Mouse (Mus musculus) stomach, postnatal 0 days (tissue): ENCODE measurements around the gene Mycbp2. TPM values are rescaled to one million over a fixed set of nuclear protein-coding genes. Genes with fewer than 3 reads are reported as not detected.

Source experiments
- ATAC-seq: fragments of 200-750 bp; cut with Nextera tagmentation; 2 replicates; pipeline ENCODE4 v1.8.0; 2017; ENCODE audit not compliant: low FRiP score, low TSS enrichment
- DNase-seq: peaks from one replicate; pipeline ENCODE4 v3.0.0-alpha.2; 2016; ENCODE audit warnings: low spot score
- H3K27ac ChIP-seq: fragments of 300-500 bp; sonication (generic); replicated peaks from 2 replicates; pipeline ENCODE4 v1.5.1; 2014; ENCODE audit warnings: mild to moderate bottlenecking, control low read depth
- H3K27me3 ChIP-seq: fragments of 300-500 bp; sonication (generic); 2 replicates; pipeline ENCODE4 v1.6.1; 2014; ENCODE audit warnings: low read length; ENCODE audit not compliant: control insufficient read depth, insufficient read depth
- H3K36me3 ChIP-seq: fragments of 300-500 bp; sonication (generic); 2 replicates; pipeline ENCODE4 v1.6.1; 2014; ENCODE audit warnings: low read length, mixed read lengths; ENCODE audit not compliant: control insufficient read depth, insufficient read depth
- H3K4me1 ChIP-seq: fragments of 300-500 bp; sonication (generic); replicated peaks from 2 replicates; pipeline ENCODE4 v1.6.1; 2014; ENCODE audit warnings: antibody characterized with exemption; ENCODE audit not compliant: control insufficient read depth, insufficient read depth
- H3K4me2 ChIP-seq: fragments of 300-500 bp; sonication (generic); replicated peaks from 2 replicates; pipeline ENCODE4 v1.6.1; 2014; ENCODE audit warnings: low read depth, mild to moderate bottlenecking, control low read depth, moderate library complexity
- H3K4me3 ChIP-seq: fragments of 300-500 bp; sonication (generic); 2 replicates; pipeline ENCODE4 v1.5.1; 2014; ENCODE audit warnings: low read depth, low read length, control low read depth
- H3K9ac ChIP-seq: fragments of 300-500 bp; sonication (generic); 2 replicates; pipeline ENCODE4 v1.6.1; 2014; ENCODE audit warnings: mild to moderate bottlenecking, low read length, control low read depth, mixed read lengths
- H3K9me3 ChIP-seq: fragments of 300-500 bp; sonication (generic); 2 replicates; pipeline ENCODE4 v1.6.1; 2016; ENCODE audit warnings: low read length; ENCODE audit not compliant: control insufficient read depth
- CTCF ChIP-seq: IDR thresholded peaks from 2 replicates; pipeline ENCODE4 v1.5.1; 2016; ENCODE audit warnings: antibody characterized with exemption, low read depth, mild to moderate bottlenecking, moderate library complexity
- EP300 ChIP-seq: optimal IDR thresholded peaks from 2 replicates; pipeline ENCODE3; 2016; ENCODE audit warnings: antibody characterized with exemption
- WGBS: fragments of 180-500 bp; shearing (Covaris S2); extraction: QIAGEN DNeasy Blood & Tissue Kit; methylation state at CpG from one replicate; pipeline ENCODE4 v1.1.7; 2014; 5-methylcytosine and 5-hydroxymethylcytosine counted together
- polyA plus RNA-seq: library from polyadenylated mRNA; unstranded; fragments of >200 nt; fragmentation: Nextera tagmentation; extraction: Ambion mirVana; gene quantifications from 2 replicates; pipeline ENCODE4 v1.2.1, GENCODE M21; 2015

Mycbp2 gene
- polyA plus RNA-seq, 1 experiment from 2014 or later, result 21.3 TPM

DNA sequence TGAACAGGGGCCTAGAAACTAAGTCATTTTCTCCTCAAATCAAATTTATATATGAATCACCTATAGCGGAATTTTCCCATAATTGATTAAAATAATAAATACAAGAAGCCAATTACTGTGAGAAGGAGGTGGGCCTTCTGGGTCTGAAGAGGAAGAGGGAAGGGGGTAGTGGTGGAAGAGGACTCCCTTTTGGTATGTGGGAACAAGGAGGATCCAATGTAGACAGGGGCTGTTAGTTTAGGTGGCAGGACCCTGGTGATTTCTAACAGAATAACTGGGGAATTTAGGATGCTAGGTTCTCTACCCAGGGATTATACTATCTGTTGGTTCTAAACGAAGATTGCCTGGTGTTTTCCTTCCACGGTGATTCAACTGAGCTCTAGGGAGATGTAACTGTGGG, 130.3 kb downstream of the Mycbp2 start:
- Histone ChIP-seq H3K4me1 (no peaks in the 10 kb centered on the region), H3K9me3 (no peaks in the 10 kb centered on the region), H3K27ac (no peak overlapping the region), H3K27me3 (no peaks in the 10 kb centered on the region), H3K4me2 (no peak overlapping the region), H3K4me3 (no peak overlapping the region), H3K9ac (no peak overlapping the region), H3K36me3 (peaks cover 17% of the 10 kb centered on the region; the same call in 1 of the 2 replicates)
- WGBS, result 92% methylated on average over 3 of the region's 3 CpGs
- DNase-seq (no peak), ATAC-seq (no peak)
- no peak for TF ChIP-seq CTCF
- no peak for TF ChIP-seq EP300

DNA sequence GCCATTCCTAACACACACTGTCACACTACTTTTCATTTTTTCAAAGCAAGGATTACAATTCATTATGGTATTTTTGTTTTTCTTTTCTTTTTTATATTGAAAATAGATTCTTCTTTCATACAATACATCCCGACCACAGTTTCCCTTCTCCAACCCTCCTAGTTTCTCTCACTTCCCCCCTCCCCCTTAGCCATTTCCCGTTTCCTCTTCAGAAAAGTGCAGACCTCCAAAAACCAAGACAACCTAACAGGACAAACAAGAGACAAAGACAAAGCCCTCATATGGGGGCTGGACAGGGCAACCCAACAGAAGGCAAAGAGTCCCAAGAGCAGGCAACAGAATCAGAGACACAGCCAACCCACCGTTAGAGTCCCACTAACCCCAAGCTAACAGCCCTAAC, 160.0 kb downstream of the Mycbp2 start:
- Histone ChIP-seq H3K4me1 (no peaks in the 10 kb centered on the region), H3K27me3 (no peaks in the 10 kb centered on the region), H3K4me3 (no peak overlapping the region), H3K9ac (no peak overlapping the region), H3K4me2 (no peak overlapping the region), H3K27ac (no peak overlapping the region), H3K36me3 (peaks cover 3% of the 10 kb centered on the region; the same call in 1 of the 2 replicates), H3K9me3 (no peaks in the 10 kb centered on the region)
- ATAC-seq (no peak), DNase-seq (no peak)
- TF ChIP-seq CTCF, result no peak
- TF ChIP-seq EP300, result no peak
- WGBS, result 74% methylated on average over 3 of the region's 3 CpGs

DNA sequence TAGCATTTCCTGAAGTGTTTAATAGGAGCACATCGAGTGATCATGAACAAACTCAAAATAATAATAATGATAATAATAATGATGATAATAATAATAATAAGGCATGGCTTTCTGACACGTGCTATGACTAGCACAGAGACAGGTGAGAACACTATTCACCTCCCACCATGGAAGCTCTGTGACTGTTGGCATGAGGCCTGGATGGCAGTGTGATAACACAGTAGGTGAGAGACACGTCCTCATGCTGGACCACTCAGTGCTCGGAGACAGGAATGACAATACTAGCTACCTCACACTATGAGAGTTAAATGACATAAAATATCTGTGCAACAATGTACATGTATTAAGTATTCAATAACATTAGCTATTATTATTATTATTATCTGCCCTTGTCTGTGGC, 160.5 kb downstream of the Mycbp2 start:
- no peak overlapping the region for H3K4me3 ChIP-seq
- no peaks in the 10 kb centered on the region for H3K27me3 ChIP-seq
- DNase-seq (no peak), ATAC-seq (no peak)
- H3K9ac ChIP-seq, result no peak overlapping the region
- WGBS, result 93% methylated on average over 4 of the region's 4 CpGs
- no peaks in the 10 kb centered on the region for H3K4me1 ChIP-seq
- TF ChIP-seq EP300, result no peak
- TF ChIP-seq CTCF, result no peak
- H3K4me2 ChIP-seq, result no peak overlapping the region
- H3K27ac ChIP-seq, result no peak overlapping the region
- peaks cover 3% of the 10 kb centered on the region; the same call in 1 of the 2 replicates for H3K36me3 ChIP-seq
- H3K9me3 ChIP-seq, result no peaks in the 10 kb centered on the region

DNA sequence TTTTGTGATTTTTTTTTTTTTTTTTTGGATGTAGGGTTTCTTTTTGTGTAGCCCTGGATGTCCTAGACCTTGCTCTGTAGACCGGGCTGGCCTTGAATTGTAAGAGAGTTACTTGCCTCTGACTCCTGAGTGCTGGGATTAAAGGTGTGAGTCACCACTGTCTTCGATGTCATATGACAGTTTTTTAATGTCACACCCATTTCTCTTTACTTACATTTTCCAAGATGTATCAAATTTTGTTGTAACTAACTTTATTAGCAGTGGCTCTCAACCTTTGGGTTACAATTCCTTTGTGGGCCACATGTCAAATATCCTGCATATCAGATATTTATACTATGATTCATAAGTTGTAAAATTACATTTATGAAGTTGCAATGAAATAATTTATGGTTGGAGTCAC, 166.5 kb downstream of the Mycbp2 start:
- Histone ChIP-seq H3K27me3 (no peaks in the 10 kb centered on the region), H3K27ac (no peak overlapping the region), H3K4me2 (no peak overlapping the region), H3K9me3 (no peaks in the 10 kb centered on the region), H3K4me1 (no peaks in the 10 kb centered on the region), H3K4me3 (no peak overlapping the region), H3K36me3 (peaks cover 3% of the 10 kb centered on the region; the same call in 1 of the 2 replicates), H3K9ac (no peak overlapping the region)
- no peak for TF ChIP-seq CTCF
- TF ChIP-seq EP300, result no peak
- ATAC-seq (no peak), DNase-seq (no peak)
- WGBS, result 86% methylated on average over 2 of the region's 2 CpGs

DNA sequence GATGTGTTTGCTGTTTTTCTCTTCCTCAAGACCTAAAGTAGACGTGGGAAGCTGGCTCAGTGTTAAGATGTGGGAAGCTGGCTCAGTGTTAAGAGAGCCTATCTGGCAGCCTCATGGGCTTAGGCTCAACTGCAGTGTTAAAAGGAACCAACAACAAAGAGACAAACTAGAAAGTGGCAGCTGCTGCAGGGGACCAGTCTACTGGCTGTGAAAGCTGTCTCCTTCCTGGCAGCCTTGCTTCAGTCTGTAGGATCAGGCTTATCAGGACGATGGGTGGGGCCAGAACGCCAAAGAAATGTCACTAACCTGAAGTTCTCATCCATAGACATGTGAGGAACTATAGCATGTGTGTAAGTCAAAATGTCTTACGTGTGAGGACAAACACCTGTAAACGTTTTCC, 183.7 kb downstream of the Mycbp2 start:
- peak; percentile 57; the same call in 1 of the 2 replicates for ATAC-seq
- DNase-seq, result peak; percentile 44
- Histone ChIP-seq H3K4me3 (no peak overlapping the region), H3K36me3 (no peaks in the 10 kb centered on the region; the same call in 1 of the 2 replicates), H3K9me3 (no peaks in the 10 kb centered on the region), H3K4me1 (no peaks in the 10 kb centered on the region), H3K27me3 (no peaks in the 10 kb centered on the region), H3K9ac (no peak overlapping the region), H3K4me2 (no peak overlapping the region), H3K27ac (no peak overlapping the region)
- TF ChIP-seq EP300 (no peak), CTCF (no peak)
- WGBS, result 37% methylated on average over 5 of the region's 5 CpGs

DNA sequence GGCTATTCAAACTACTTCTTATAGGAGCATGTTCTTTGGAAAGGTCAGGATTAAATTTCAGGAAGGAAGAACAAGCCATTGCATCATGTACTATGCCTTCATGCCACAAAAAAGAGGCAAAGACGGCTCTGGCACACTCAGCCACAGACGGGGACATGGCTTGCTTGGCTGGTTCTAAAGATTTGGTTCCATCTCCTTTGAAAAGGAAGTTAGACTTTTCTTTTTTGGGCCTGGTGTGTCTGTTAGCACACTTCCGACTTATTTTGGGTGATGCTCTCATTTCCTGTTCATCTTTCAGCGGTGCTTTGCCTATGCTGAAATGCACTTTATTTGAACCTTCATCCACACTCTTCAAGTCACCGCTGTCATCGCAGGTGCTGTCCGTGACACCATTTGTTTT, 190.9 kb downstream of the Mycbp2 start:
- Histone ChIP-seq H3K4me1 (no peaks in the 10 kb centered on the region), H3K27me3 (no peaks in the 10 kb centered on the region), H3K27ac (no peak overlapping the region), H3K4me3 (no peak overlapping the region), H3K36me3 (peaks cover 11% of the 10 kb centered on the region), H3K9me3 (no peaks in the 10 kb centered on the region), H3K4me2 (no peak overlapping the region), H3K9ac (no peak overlapping the region)
- DNase-seq, result no peak
- TF ChIP-seq EP300 (no peak), CTCF (no peak)
- no peak for ATAC-seq
- WGBS, result 86% methylated on average over 7 of the region's 7 CpGs
